Mouse (Mus musculus) erythroblast, embryonic 14.5 days (primary cell): ENCODE results near the gene Raet1d.
"Not testable (repeated sequence)": the region's sequence is repeated elsewhere in the genome, so short reads cannot be mapped to it uniquely, and the experiment has no call there.

Source experiments
- GATA1 ChIP-seq: IDR thresholded peaks from 2 replicates; pipeline ENCODE4 v1.6.1; 2012; ENCODE audit warnings: low read length, inconsistent platforms, mixed read lengths
- TAL1 ChIP-seq: IDR thresholded peaks from 3 replicates; pipeline ENCODE4 v1.6.1; 2012; ENCODE audit warnings: low read length, inconsistent platforms, mixed read lengths

GRCm38 (mm10) chr10:22362466-22362865 lies 2.1 kb downstream of the Raet1d start:
- TF ChIP-seq TAL1, GATA1: not testable (repeated sequence)
